Mouse (Mus musculus) megakaryocyte progenitor cell, adult 5-6 weeks (primary cell): ENCODE measurements around the gene Cldnd1. TPM values are rescaled to one million over a fixed set of nuclear protein-coding genes. Genes with fewer than 3 reads are reported as not detected.

Source experiments
- ATAC-seq: replicated peaks from 2 replicates; pipeline ENCODE4 v1.8.0; 2016; ENCODE audit warnings: mild to moderate bottlenecking, moderate TSS enrichment, inconsistent platforms; ENCODE audit not compliant: poor library complexity
- total RNA-seq, 2 experiments: library from RNA; stranded (forward) in 1 of 2; stranded (reverse) in 1 of 2; fragments of 157-497, 149-512 nt in 1 of 2; fragments of 200-1000 nt in 1 of 2; gene quantifications; 2 replicates each; pipeline versions ENCODE4 v1.2.3 to v1.2.4; 2015 to 2017

Gene Cldnd1
- total RNA-seq, 2 experiments from 2014 or later: 14.3 to 41.5 TPM

DNA sequence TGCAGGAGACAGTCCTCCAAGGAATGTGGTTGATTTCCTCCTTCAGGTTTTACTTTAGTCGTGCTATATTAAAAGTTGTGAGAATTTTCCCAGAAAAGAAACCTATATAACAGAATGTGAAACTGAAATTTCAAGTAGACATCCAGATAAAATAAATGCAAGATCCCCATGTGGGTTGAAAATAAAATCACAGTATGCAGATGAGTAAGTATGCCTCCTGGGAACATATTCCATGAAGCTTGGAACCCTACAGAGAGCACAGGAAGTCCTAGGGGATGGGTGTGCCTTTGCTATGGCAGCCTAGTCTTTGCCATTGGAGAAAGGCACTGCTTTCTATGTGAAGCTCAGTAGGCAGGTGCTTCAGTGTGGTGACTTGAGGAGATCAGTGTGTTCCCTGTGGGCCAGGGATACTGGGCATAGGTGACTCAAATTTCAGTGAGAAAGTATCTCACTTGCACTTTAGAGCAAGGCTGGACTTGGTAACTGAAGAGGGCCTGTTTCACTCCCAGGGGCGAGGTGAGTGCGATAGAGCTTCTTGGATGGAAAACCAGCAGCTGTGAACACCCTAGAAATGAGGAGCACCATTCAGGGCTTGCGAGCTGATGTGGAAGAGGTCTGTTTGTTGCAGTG is 20.3 kb upstream of the Cldnd1 start:
- no peak for ATAC-seq

DNA sequence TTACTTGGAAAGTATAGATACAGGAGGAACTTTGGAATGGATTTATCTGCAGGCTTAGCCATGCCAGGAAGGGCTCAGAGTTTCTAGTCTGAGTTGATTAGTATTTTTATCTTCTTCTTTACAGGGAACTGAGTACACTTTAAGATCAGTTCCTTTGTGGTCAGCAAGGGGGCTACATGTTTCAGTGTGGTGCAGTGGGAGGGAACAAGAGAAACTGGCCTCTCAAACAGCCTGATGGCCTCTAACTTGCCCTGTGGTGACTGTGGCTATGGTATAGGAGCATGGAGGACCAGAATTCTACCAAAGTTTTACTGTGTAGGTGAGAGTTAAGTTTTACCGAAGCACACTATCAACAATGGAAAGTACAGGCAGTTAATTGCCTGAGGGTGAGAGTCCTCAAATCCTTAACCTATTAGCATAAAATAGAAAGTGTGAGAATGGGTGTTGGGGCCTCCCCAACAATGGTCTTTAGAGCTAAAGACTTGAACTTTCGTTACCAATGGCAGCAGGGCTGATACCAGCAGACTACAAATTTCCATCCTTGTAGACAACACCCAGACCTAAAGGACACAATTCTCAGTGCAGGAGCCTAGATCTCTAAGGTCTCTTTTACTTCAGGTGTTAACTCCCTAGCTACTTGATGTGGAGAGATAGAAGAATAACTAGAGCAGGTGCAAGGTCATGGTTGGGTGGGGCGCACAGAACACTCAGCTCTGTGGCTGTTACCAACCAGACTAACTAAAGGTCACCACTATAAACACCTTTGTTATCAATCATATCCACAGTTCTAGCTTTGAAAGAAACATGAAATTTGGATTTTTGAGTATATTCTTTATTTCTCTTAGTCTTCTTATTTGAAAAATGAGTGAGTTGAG is 18.9 kb upstream of the Cldnd1 start:
- peak; percentile 80 for ATAC-seq

DNA sequence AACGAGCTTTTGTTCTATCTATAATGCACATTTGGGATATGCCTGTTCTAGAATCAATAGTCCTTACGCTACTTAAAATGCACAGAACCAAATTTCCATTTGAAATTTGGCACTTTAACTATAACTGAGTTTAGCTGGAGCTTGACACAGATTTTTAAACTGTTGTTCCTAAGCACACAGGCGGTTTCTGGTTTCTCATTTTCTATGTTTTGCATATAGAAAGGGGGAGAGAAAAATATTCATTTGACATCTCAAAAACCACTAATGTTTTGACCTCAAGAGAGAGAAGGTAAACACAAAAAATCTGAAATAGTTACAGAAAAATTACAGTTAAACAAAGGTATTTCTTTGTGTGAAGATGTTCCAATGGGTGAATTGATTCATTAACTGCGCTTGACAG is 18.2 kb upstream of the Cldnd1 start:
- ATAC-seq: no peak

DNA sequence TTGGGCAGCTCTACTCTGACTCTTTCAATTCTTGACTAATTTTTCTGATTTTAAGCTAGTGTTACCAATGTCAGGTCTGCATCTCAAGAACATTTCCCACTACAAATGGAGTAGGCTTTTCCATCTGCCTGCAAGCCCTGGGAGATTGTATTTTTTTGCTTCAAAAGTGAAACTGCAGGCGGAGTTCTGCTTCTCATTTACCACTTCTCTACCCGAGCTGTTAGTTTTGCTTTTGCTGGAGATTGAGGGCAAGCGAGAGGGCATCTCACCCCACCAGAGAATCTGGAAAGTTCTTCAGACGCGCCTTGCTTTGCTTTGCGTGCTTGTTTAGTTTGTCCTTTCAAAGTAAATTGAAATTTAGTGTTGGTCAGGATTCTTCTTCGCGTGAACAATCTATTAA is 15.5 kb upstream of the Cldnd1 start:
- ATAC-seq: peak; percentile 85

DNA sequence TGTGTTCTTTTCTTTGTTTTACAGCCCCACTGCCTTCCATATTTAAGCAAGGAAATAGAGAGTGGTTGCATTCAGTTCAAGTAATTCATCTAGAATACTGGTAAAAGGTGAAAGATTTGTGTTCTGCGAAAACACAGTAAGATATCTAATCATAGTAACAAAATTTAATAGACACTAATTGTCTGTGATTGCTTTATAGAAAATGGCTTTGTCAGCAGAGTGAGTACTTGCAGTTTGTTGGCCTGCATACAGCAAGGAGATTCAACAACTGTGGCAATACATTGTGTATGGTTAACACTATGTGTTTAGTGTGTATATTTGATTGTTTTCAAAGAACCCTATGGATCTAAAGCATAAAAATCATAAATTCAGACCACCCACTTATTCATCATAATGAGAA is 14.6 kb upstream of the Cldnd1 start:
- ATAC-seq: no peak

DNA sequence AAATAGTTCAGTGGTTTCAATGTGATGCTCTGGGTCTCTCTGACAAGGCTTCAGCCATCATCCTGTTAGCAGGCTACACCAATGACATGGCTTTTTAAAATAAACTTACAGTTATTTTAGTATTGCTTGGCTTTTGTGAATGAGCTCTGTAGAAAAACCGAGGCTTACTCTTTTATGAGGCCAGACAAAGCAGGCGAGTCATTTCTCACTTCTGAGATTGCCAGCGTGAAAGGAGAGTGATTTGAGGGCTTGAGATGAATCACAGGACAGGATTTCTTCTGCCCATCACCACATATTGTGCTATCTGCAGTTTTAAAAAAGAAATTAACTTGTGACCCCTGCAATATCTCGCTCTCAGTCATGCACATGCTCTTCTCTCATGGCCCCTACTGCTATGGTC is 12.7 kb upstream of the Cldnd1 start:
- no peak for ATAC-seq

DNA sequence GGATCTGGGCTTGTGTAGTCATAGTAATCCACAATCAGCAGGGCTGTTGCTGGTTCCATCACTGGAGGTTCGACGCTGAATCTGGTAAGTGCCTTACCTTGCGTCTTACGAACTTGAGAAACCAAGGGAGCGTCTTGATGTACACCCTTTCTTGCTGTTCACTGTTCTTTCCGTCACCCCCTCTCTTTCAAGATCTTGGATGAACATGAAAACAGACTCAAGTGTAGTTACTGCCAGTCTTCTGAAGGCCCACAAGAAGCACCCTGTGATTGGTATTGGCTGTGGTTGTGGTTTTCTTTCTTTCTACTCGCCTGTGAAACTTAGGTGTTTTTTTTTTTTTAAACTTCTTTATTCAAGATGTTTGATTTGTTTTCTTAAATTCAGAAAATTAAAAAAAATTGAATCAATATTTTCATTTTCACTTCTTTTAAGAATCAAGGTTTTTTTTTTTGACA is 9.0 kb upstream of the Cldnd1 start, which contains the start of gene Gpr15:
Gene Gpr15, minus strand, starts transcription at position 405 of the 455 bp plus-strand sequence.
- ATAC-seq: no peak

DNA sequence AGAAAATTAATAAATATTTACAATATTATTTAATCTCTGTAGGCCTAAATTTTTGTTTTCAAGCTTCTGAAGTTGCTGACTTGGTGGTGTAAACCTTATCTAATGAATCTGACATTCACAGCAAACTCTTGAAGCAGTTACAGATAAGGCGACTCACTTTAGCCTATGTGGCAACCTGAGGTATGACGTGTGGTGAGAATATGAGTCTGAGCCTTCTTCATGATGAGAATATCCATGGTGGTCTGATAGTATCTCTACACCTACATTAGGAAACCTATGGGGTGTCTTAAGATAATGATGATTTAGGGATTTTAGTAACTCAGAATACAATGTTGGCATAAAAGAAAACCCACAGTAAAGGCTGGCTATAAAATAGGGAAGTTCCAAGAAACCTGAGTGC is 5.4 kb upstream of the Cldnd1 start:
- peak; percentile 20; the same call in 1 of the 2 replicates for ATAC-seq

DNA sequence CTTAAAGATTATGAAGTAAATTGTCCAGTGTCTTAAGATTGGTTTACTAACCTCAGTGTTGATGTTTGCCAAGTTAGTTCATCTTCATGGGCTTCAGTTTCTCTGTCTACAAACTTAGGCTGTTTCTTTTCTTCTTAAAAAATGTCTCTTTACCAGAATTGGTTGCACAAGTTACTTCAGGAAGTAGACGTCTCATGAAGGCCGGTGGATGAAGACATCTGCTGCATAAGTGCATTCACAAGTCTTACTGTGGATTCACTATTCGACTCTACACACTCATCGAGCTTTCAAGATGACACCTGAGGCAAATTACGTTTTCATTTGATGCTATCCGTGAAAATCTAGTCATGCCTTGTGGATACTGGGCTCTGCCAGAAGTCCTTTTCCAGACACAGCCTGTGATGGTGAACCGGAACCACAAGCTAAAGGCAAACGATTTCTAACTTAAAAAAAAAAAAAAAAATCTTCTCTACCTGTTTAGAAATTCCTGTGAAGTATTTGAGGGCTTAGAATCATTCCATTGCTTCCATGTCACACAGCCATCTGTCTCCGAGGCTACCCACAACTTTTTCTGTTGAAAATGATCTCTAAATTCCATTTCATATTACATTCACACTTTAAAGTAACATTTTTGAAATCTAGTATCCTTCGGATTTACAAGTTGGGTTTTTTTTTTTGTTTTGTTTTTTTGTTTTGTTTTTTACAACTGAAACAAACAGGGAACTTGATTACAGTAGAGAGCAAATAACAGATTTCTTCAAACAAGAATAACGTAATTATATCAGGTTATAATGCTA is 832 bp upstream of the Cldnd1 start:
- ATAC-seq: no peak

DNA sequence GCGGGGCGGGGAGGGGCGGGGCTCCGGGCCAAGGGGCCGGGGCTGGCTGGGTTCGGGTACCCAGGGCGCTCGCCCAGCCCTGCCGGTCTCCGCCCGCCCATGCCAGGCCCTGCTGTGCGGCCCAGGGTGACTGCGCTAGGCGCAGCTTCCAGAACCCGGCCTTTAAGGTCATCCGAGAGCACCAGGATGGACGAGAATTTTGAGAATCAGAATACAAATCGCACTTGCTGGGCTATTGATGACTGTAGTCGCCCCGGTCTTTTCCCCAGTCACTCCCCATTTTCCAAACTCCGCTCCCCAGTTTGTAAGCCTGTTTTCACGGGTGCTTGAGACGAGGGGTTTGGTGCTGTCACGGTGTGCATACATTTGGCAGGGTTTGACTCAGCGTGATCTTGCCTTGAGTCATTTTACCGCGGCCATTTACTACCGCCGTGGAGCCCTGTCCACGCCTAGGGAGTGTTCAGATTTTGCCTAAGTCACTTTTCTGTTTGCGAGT is 514 bp downstream of the Cldnd1 start:
- peak; percentile 47 for ATAC-seq

DNA sequence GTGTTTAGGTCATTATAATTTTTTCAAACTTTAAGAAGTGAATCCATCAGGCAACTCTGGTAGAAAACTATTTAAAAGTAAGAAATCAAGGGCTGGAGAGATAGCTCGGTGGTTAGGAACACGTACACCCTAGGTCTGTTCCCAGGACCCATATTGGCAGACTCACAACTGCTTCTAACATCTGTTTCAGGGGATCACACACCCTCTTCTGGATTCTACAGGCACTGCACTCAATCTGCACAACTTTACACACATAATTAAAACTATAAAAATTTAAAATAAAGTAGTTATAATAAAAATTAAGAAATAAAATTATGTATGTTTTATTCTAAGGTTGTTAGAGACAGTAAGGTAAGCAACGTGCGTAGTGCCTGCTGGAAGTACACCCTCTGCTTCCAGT is 10.5 kb downstream of the Cldnd1 start:
- ATAC-seq: peak; percentile 74

DNA sequence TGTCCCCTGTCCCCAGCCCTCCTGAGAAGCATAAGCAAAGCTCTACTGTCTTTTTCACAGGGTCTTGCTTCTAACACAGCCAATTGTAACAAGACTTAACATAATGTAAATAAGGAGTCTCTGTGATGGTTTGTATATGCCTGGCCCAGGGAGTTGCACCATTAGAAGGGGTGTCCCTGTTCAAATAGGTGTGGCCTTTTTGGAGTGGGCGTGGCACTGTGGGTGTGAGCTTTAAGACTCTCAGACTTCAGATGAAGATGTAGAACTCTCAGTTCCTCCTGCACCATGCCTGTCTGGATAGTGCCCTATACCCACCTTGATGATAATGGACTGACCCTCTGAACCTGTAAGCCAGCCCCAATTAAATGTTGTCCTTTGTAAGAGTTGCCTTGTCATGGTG is 11.1 kb downstream of the Cldnd1 start:
- ATAC-seq: peak; percentile 64; the same call in 1 of the 2 replicates

DNA sequence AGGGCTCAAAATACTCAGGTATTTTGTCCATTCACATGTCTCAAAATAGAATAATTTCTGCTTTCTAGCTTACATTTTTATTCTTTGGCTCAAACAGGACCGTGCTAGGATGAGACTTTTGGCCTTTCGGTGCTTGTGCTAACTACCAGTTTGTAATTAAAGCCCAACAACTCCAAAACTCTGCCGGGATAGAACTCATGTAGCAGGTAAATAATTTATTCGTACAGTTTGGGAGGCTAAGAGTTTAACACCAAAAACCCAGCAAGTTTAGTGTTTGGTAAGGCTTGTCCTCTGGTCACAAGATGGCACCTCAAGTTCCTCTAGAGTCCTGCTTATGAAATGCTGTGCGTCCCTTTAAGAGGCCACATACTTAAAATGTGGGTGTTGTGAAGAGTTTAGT is 13.0 kb downstream of the Cldnd1 start:
- no peak for ATAC-seq

DNA sequence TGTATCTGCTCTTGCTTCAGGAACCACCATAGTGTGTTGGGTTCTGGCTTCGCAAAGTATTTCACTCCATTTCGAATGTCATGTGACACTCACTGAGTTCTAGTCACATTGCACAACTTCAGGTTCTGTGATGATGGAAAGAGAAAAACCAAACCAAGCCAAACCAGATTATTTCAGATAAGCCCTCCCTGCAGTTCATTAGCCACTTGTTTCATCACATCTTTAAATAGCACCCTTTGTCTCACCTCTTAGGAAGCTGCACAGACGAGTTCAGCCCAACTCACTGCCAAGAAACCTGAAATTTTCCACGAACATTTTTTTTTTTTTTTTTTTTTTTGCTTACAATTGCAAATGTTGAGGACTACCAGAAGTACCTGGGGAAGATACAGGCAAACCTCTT is 19.0 kb downstream of the Cldnd1 start:
- no peak for ATAC-seq

DNA sequence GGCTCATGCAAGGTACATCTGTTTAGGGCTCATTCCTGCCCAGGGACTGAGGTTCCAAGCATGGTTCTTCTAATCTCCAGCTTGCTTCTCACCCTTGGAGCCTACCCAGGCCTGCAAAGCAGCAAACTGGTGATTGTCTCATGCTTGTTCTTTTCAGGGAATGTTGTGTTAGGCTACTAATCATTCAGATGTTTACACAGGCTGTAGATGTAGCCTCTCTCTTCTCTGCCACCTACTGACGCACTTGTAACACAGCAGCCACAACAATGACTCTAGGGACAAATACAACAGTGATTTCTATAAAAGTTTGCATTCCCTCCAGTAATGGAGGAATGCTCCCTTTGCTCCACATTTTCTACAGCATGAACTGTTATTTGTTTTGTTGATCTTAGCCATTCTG is 23.6 kb downstream of the Cldnd1 start:
- peak; percentile 87 for ATAC-seq

DNA sequence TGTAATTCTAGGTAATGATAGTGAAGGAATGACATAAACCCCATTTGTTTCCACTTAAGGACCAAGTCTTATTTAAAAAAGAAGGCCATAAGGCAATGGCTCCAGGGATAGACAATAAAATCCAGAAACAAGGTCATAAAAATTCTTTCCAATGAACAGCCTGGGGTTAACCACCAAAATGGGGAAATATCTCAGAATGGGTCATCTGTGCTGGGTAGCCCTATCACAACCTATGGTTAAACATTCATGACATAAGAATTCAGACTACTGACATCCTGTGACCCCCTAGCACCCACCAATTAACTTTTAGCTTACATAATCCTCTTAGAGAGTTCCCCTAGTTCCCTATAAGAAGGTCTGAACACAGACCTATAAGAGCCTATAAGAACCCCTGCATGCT is 28.5 kb downstream of the Cldnd1 start:
- peak; percentile 88 for ATAC-seq

DNA sequence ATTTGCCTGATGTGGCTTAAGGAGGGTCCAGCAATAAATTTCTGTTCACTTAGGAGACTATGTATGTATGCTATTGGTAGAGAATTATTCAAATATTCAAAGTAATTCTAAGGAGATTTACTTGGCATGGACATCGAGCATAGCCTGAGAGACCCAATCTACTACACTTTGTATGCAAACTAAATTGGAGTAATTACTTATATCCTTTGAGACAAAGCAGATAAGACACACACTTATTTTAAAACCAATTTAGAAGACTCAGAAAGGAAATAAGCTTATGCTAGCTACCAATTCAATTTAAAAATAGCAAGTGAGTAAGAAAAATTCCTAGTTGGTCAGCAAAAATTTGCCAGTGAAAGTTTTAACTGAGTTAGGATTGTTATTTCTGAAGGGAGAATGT is 35.4 kb downstream of the Cldnd1 start, which contains the start of gene Olfr172:
Gene Olfr172, minus strand, starts transcription at position 101 of the 400 bp plus-strand sequence.
- no peak for ATAC-seq
